Mouse (Mus musculus) ovary, postnatal 36 days (tissue): ENCODE results near the gene Gm49361.
"Not testable (repeated sequence)": the region's sequence is repeated elsewhere in the genome, so short reads cannot be mapped to it uniquely, and the experiment has no call there.

Source experiments
- DNase-seq: peaks from one replicate; pipeline ENCODE4 v3.0.0; 2022; ENCODE audit warnings: low spot score, mixed read lengths

Gm49361 gene

GRCm38 (mm10) chr14:57746001-57746771 lies at the start of gene Gm49361:
Gene Gm49361 (minus strand): TSS chr14:57746103.
- DNase-seq: peak; percentile 92

- DNase-seq: no peak
Measured at GRCm38 (mm10) chr14:57791171-57791570, 45.3 kb upstream of the Gm49361 start.

GRCm38 (mm10) chr14:57789759-57790158 lies 43.9 kb upstream of the Gm49361 start:
- no peak for DNase-seq

GRCm38 (mm10) chr14:57789311-57789710 lies 43.4 kb upstream of the Gm49361 start:
- no peak for DNase-seq

GRCm38 (mm10) chr14:57787406-57787805 lies 41.5 kb upstream of the Gm49361 start:
- DNase-seq: no peak

- DNase-seq: no peak
Measured at GRCm38 (mm10) chr14:57772157-57772815, 26.4 kb upstream of the Gm49361 start.

GRCm38 (mm10) chr14:57769102-57769501 lies 23.2 kb upstream of the Gm49361 start:
- no peak for DNase-seq

GRCm38 (mm10) chr14:57760447-57761412 lies 14.8 kb upstream of the Gm49361 start:
- DNase-seq: no peak

- DNase-seq: no peak
Measured at GRCm38 (mm10) chr14:57758237-57758636, 12.3 kb upstream of the Gm49361 start, which contains the start of gene Lats2. Gene Lats2 (minus strand): TSS chr14:57758388.

- no peak for DNase-seq
Measured at GRCm38 (mm10) chr14:57756094-57756493, 10.2 kb upstream of the Gm49361 start.

GRCm38 (mm10) chr14:57755661-57756060 lies 9.8 kb upstream of the Gm49361 start:
- DNase-seq: no peak

GRCm38 (mm10) chr14:57753351-57753992 lies 7.6 kb upstream of the Gm49361 start:
- DNase-seq: no peak

GRCm38 (mm10) chr14:57751006-57751405 lies 5.1 kb upstream of the Gm49361 start:
- DNase-seq: not testable (repeated sequence)

- no peak for DNase-seq
Measured at GRCm38 (mm10) chr14:57749501-57749900, 3.6 kb upstream of the Gm49361 start.

- peak; percentile 62 for DNase-seq
Measured at GRCm38 (mm10) chr14:57745291-57745969, 473 bp downstream of the Gm49361 start.

GRCm38 (mm10) chr14:57744547-57744946 lies 1.4 kb downstream of the Gm49361 start:
- DNase-seq: no peak

- DNase-seq: no peak
Measured at GRCm38 (mm10) chr14:57740651-57741050, 5.3 kb downstream of the Gm49361 start.

- no peak for DNase-seq
Measured at GRCm38 (mm10) chr14:57737089-57737488, 8.8 kb downstream of the Gm49361 start.

- DNase-seq: no peak
Measured at GRCm38 (mm10) chr14:57736141-57736540, 9.8 kb downstream of the Gm49361 start.

GRCm38 (mm10) chr14:57732668-57733293 lies 13.1 kb downstream of the Gm49361 start:
- DNase-seq: no peak

GRCm38 (mm10) chr14:57730527-57730926 lies 15.4 kb downstream of the Gm49361 start:
- no peak for DNase-seq
